Mouse (Mus musculus) cerebellum, adult 2 months (tissue): ENCODE data around the gene Ldlrad3. TPM values are rescaled to one million over a fixed set of nuclear protein-coding genes. Genes with fewer than 3 reads are reported as not detected.

Experiments used
- DNase-seq, 2 experiments: peaks; one replicate each; pipeline ENCODE4 v3.0.0; 2021
- H3K27ac ChIP-seq: fragments of 200-500 bp; 2 replicates; pipeline ENCODE4 v1.5.1; 2012; ENCODE audit warnings: low read length, control low read depth, inconsistent platforms; ENCODE audit not compliant: insufficient read depth
- H3K27me3 ChIP-seq: fragments of 200-500 bp; 2 replicates; pipeline ENCODE4 v1.6.1; 2012; ENCODE audit warnings: inconsistent platforms, mild to moderate bottlenecking, low read length, moderate library complexity; ENCODE audit not compliant: control insufficient read depth, insufficient read depth
- H3K4me1 ChIP-seq: fragments of 200-500 bp; 2 replicates; pipeline ENCODE4 v1.6.1; 2011; ENCODE audit warnings: low read length; ENCODE audit not compliant: control insufficient read depth, insufficient read depth
- H3K4me3 ChIP-seq: fragments of 200-500 bp; replicated peaks from 2 replicates; pipeline ENCODE3; 2011; ENCODE audit warnings: mild to moderate bottlenecking, low read depth, low read length, control low read depth; ENCODE audit not compliant: insufficient read depth
- CTCF ChIP-seq: fragments of 200-500 bp; IDR thresholded peaks from 2 replicates; pipeline ENCODE4 v1.5.1; 2011; ENCODE audit warnings: low read depth, mild to moderate bottlenecking, control low read depth, low read length, moderate library complexity, borderline replicate concordance; ENCODE audit not compliant: insufficient read depth
- POLR2A ChIP-seq: fragments of 200-500 bp; IDR thresholded peaks from 2 replicates; pipeline ENCODE4 v1.6.1; 2011; ENCODE audit warnings: low read length, control low read depth, borderline replicate concordance; ENCODE audit not compliant: insufficient read depth
- WGBS: fragments of 180-500 bp; shearing (Covaris S2); methylation state at CpG from one replicate; pipeline ENCODE4 v1.1.7; 2018; 5-methylcytosine and 5-hydroxymethylcytosine counted together
- polyA plus RNA-seq: library from polyadenylated mRNA; depleted of rRNA; stranded (reverse); fragments of >200 nt; gene quantifications from 2 replicates; pipeline ENCODE4 v1.2.3, GENCODE M21; 2012

Gene Ldlrad3
- polyA plus RNA-seq, 1 experiment = 12.3 TPM

GRCm38 (mm10) chr2:102094281-102094680 lies 91.9 kb downstream of the Ldlrad3 start:
- TF ChIP-seq POLR2A = no peak
- no peak for TF ChIP-seq CTCF
- H3K27ac ChIP-seq = peak overlapping the region; percentile 44

GRCm38 (mm10) chr2:102092579-102092978 lies 93.6 kb downstream of the Ldlrad3 start:
- 35% methylated on average over 10 of the region's 10 CpGs for WGBS
- no peak for TF ChIP-seq CTCF
- no peak for TF ChIP-seq POLR2A
- Histone ChIP-seq H3K4me3 (no peak overlapping the region), H3K27me3 (no peaks in the 10 kb centered on the region), H3K4me1 (peaks cover 32% of the 10 kb centered on the region), H3K27ac (no peak overlapping the region)
- peak in 1 of 2 experiments; percentile 47 for DNase-seq

More at GRCm38 (mm10) chr2:102094281-102094680, 91.9 kb downstream of the Ldlrad3 start:
- DNase-seq = no peak
- Histone ChIP-seq H3K4me1 (peaks cover 32% of the 10 kb centered on the region), H3K27me3 (no peaks in the 10 kb centered on the region), H3K4me3 (no peak overlapping the region)
- 49% methylated on average over 3 of the region's 3 CpGs for WGBS

- Histone ChIP-seq H3K27me3 (no peaks in the 10 kb centered on the region), H3K27ac (no peak overlapping the region), H3K4me3 (no peak overlapping the region), H3K4me1 (peaks cover 27% of the 10 kb centered on the region)
- 27% methylated on average over 8 of the region's 8 CpGs for WGBS
- TF ChIP-seq POLR2A (no peak), CTCF (peak; percentile 79; the same call in 1 of the 2 replicates)
- DNase-seq = peak; percentile 83
Observed at GRCm38 (mm10) chr2:102091516-102092350, 94.5 kb downstream of the Ldlrad3 start.

- Histone ChIP-seq H3K4me1 (peaks cover 11% of the 10 kb centered on the region; the same call in 1 of the 2 replicates), H3K4me3 (no peak overlapping the region), H3K27me3 (no peaks in the 10 kb centered on the region), H3K27ac (no peak overlapping the region)
- TF ChIP-seq POLR2A (no peak), CTCF (no peak)
- DNase-seq = no peak
- 96% methylated on average over 5 of the region's 5 CpGs for WGBS
Observed at GRCm38 (mm10) chr2:102087787-102088186, 98.4 kb downstream of the Ldlrad3 start.

- no peaks in the 10 kb centered on the region for H3K4me1 ChIP-seq
- no peaks in the 10 kb centered on the region for H3K27me3 ChIP-seq
- no peak overlapping the region for H3K27ac ChIP-seq
- TF ChIP-seq CTCF = no peak
- no peak for TF ChIP-seq POLR2A
- H3K4me3 ChIP-seq = no peak overlapping the region
- DNase-seq = no peak
- WGBS = 98% methylated on average over 23 of the region's 23 CpGs
Observed at GRCm38 (mm10) chr2:102086583-102086982, 99.6 kb downstream of the Ldlrad3 start.

- peaks cover under 1% of the 10 kb centered on the region; the same call in 1 of the 2 replicates for H3K4me1 ChIP-seq
- H3K27me3 ChIP-seq = no peaks in the 10 kb centered on the region
- TF ChIP-seq CTCF = no peak
- no peak for TF ChIP-seq POLR2A
- DNase-seq = no peak
- H3K4me3 ChIP-seq = no peak overlapping the region
- no peak overlapping the region for H3K27ac ChIP-seq
Observed at GRCm38 (mm10) chr2:102082782-102083181, 103.4 kb downstream of the Ldlrad3 start.

GRCm38 (mm10) chr2:102077554-102077953 lies 108.6 kb downstream of the Ldlrad3 start:
- WGBS = 33% methylated on average over 4 of the region's 4 CpGs
- Histone ChIP-seq H3K27ac (no peak overlapping the region), H3K27me3 (no peaks in the 10 kb centered on the region), H3K4me3 (no peak overlapping the region), H3K4me1 (peaks cover 7% of the 10 kb centered on the region; the same call in 1 of the 2 replicates)
- peak; percentile 84 for DNase-seq
- TF ChIP-seq POLR2A = no peak
- TF ChIP-seq CTCF = peak; percentile 71

- 84% methylated on average over 6 of the region's 6 CpGs for WGBS
- Histone ChIP-seq H3K4me3 (no peak overlapping the region), H3K27ac (no peak overlapping the region), H3K4me1 (peaks cover 11% of the 10 kb centered on the region; the same call in 1 of the 2 replicates), H3K27me3 (no peaks in the 10 kb centered on the region)
- DNase-seq = no peak
- no peak for TF ChIP-seq POLR2A
- no peak for TF ChIP-seq CTCF
Observed at GRCm38 (mm10) chr2:102076237-102076636, 109.9 kb downstream of the Ldlrad3 start.
